Mouse (Mus musculus): ENCODE measurements at regions not wholly inside any gene's neighbourhood (a gene's known extent, or its start where the extent isn't known, plus 50 kb on each side); places are given as distances from the start of the nearest gene placed in this dataset.

DNA sequence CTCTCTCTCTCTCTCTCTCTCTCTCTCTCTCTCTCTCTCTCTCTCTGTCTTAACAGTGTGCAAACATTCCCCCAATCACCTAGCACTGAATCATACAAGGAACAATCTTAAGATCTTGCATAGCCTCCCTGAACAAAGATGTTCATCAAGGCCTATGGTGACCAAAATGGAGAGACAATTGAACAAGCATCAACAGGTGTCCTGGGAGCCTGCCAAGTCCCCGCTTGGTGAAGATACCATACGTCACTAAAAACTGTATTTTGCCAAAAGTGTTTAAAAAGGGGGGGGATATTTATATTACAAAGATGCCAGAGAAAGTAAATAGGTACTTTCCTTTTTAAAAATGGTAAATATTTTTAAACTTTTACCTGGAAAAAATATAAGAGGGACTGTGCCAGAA is 223.6 kb downstream of the Xxylt1 start:
- no peak for DNase-seq (ENCODE audit: extremely low spot score, low read depth, low spot score)

DNA sequence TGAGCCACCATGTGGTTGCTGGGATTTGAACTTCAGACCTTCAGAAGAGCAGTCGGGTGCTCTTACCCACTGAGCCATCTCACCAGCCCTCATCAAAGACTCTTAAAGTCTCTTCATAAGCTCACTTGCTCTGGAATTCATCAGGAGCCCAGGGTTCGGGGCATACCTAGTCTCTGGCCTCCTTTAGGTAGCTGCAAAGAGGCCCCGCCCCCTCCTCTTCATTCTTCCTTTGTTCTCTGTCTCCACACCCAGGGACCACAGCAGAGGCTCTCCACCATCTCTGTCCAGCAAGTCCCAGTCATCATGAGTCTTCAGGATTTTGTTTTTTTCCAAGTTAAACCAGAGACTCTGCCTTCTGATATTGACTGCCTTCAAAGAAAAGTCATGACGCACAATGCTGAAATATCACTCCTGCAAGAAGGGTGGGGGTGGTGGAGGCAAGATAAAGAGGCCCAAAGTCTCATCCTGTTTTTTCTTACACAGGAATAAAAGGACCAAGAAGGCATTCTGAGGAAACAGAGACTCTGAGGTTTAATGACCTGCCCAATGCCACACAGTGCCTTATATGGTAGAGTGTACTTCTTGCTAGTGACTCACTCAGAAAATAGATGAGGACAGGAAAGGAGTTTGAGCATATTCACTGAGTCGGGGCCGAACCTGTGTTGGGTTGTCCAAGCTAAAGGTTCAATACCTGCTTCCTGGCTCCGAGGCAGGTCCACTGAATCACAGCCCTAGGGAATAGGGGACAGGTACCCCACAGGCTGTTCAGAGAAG is 211.9 kb downstream of the Xxylt1 start:
- no peak for DNase-seq (ENCODE audit: extremely low spot score, low read depth, low spot score)

DNA sequence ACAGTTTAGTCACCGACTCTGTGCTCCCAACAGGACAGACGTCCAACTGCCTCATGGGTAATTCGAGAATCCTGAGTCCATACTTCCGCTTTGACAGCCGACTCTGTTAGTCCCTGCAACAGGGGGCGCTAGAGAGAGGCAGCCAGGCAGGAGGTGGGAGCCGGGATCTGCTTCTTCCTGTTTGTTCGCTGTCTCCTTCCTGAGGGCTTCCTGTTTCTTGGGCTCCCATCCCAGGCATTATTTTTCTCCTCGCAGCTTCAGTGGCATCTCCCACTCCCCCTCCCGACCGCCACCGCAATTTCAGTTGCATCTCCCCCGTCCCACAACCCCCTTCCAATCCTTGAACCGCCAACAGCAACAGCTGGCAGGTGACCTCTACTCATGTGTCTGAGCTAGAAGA is 211.1 kb downstream of the Xxylt1 start:
- DNase-seq (ENCODE audit: extremely low spot score, low read depth, low spot score) = no peak

- peak; percentile 20 for DNase-seq (ENCODE audit: extremely low spot score, low read depth, low spot score)
Measured at GRCm38 (mm10) chr16:30870676-30871075, 210.6 kb downstream of the Xxylt1 start.

- no peak for DNase-seq (ENCODE audit: extremely low spot score, low read depth, low spot score)
Measured at GRCm38 (mm10) chr16:30872147-30872546, 209.1 kb downstream of the Xxylt1 start.

GRCm38 (mm10) chr16:30873493-30874211 is 207.6 kb downstream of the Xxylt1 start:
- DNase-seq (ENCODE audit: extremely low spot score, low read depth, low spot score) = peak; percentile 5

DNA sequence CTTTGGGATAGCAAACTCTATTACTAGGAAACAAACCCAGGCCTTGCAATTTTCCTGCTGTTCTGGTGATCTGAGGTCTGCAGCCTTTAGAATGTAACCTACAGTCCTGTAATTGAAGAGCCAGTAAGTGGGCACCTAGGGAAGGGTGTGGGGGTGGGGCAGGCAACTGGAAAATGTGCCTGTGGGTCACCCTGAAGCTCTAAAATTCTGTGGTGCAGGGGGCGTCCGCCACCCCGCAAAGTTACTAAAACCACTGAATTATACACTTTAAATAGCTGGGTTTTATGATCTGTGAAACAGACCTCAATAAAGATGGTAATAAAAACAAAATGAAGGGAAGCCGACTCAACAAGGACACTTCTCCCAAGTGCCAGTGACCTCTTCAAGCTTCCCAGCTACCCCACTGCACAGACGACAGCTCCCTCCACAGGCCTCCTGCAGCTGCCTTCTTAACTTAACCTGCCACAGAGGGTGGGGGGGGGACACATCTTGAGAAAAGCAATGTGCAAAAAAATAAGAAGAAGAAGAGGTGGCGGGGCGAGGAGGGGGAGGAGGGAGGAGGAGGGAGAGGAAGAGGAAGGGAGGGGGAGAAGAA is 205.9 kb downstream of the Xxylt1 start:
- DNase-seq (ENCODE audit: extremely low spot score, low read depth, low spot score) = peak; percentile 31

GRCm38 (mm10) chr16:30878821-30879220 is 202.4 kb downstream of the Xxylt1 start:
- DNase-seq (ENCODE audit: extremely low spot score, low read depth, low spot score) = no peak

- DNase-seq (ENCODE audit: extremely low spot score, low read depth, low spot score) = no peak
Measured at GRCm38 (mm10) chr16:30879878-30880277, 201.4 kb downstream of the Xxylt1 start.

GRCm38 (mm10) chr16:30880682-30881081 is 200.6 kb downstream of the Xxylt1 start:
- no peak for DNase-seq (ENCODE audit: extremely low spot score, low read depth, low spot score)

- DNase-seq (ENCODE audit: extremely low spot score, low read depth, low spot score) = no peak
Measured at GRCm38 (mm10) chr16:30881186-30881585, 200.0 kb downstream of the Xxylt1 start.

DNA sequence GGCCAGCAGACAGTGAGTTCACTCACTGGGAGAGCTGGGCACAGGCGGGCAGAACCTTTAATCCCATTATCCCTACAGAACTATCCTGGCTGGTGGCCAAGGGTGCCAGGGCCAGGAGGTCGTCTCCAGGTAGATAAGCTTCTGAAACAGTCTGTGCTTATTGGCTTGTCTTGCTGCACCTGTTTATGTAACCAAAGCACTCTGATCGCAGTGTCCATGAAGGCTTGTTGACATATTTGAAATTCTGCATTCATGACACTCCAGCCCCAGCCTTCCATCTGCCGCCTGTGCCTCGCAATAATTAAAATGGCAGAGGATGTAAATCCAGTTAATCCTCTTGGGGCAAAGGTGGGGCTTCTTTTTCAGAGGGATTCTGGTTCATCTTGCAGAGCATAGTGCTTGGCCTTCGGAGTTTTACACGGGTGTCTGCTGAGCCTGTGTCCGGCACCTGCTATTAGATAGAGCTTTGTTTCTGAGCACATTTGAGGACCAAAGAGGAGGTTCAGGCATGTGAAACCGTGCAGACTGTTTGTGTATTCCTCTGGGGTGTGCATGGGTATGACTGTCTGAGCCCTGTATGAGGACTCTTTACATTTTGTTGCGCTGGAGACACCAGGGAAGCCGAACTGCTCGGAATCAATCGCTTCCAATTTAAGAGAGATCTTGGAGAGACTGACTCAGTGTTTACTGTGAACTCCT is 197.6 kb downstream of the Xxylt1 start:
- DNase-seq (ENCODE audit: extremely low spot score, low read depth, low spot score) = no peak

DNA sequence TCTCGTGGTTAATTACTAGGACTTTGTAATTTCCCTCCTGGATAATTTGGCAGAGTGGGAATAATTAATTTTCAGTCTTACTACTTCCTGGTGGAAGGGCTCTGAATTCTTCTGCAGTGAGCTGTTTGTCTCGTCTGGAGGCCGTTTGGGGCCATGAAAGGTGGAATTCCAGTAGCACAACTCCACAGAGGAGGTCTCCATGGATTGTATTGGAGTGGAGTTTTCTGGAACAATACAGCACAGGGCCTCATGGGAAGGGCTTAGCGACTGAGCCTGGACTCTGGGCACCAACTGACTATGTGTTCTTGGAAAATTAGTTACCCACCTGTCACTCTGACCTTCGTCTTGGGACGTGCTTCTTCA is 197.1 kb downstream of the Xxylt1 start:
- no peak for DNase-seq (ENCODE audit: extremely low spot score, low read depth, low spot score)

DNA sequence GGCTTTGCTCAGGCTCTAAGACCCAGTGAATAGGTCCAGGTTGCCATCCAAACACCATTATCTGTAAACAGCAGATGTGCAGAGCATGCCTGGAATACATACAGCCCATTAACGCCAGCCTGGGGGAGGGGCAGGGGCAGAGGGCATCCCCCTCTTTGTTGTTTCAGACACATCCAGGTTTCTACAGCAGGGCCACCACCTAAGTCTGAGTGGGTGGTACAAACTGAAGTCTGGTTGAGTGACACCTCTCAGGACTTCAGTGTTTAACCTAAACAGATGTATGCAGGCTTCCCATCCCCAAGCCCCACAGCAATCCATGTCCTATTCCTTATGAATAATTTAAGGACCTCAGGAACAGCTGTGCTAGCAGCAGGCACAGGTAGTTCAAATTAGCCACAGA is 194.2 kb downstream of the Xxylt1 start:
- no peak for DNase-seq (ENCODE audit: extremely low spot score, low read depth, low spot score)

DNA sequence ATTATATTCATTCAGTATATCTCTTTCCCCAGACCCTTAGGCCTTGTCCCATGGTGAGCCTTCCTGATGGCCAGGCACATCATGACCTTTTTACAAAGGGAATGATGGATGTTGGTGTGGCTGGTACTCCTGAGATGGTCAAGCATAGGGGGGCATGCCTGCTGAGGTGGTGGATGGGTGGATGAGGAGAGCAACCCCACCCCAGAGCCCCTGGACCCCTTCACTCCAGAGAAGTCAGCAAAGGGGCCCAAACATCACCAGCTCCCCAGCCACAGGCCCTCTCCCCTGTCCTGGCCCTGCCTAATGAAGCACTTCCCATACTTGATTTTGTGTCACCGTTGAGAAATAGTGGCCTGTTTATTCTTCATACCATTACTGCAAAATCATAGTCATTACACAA is 193.7 kb downstream of the Xxylt1 start:
- no peak for DNase-seq (ENCODE audit: extremely low spot score, low read depth, low spot score)

GRCm38 (mm10) chr16:30888556-30889323 is 192.5 kb downstream of the Xxylt1 start:
- no peak for DNase-seq (ENCODE audit: extremely low spot score, low read depth, low spot score)

GRCm38 (mm10) chr16:30892606-30893005 is 188.6 kb downstream of the Xxylt1 start:
- DNase-seq (ENCODE audit: extremely low spot score, low read depth, low spot score) = no peak

DNA sequence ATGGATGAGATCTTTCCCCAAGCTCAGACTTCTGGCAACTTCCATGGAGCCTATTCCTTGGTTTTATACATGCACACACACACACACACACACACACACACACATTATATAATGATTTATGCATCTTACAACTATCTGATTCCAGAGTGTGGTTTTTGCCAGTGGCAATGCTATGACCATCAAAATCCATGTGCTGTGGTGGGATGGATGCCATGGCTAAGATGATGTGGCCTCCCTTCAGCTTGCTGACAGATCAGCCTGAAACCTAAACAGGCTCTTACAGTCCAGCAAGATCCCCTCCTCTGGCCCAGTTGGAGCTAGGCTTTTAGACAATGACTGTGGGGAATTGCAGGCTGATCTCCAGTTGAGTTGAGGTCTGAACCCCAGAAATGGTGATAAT is 187.1 kb downstream of the Xxylt1 start:
- DNase-seq (ENCODE audit: extremely low spot score, low read depth, low spot score) = no peak

GRCm38 (mm10) chr16:30895021-30895420 is 186.2 kb downstream of the Xxylt1 start:
- no peak for DNase-seq (ENCODE audit: extremely low spot score, low read depth, low spot score)

GRCm38 (mm10) chr16:30897371-30897770 is 183.9 kb downstream of the Xxylt1 start:
- DNase-seq (ENCODE audit: extremely low spot score, low read depth, low spot score) = no peak

- no peak for DNase-seq (ENCODE audit: extremely low spot score, low read depth, low spot score)
Measured at GRCm38 (mm10) chr16:30900121-30900520, 181.1 kb downstream of the Xxylt1 start.

Measured in hindlimb bud, embryonic 11.5 days (tissue).